Mouse (Mus musculus) heart, embryonic 11.5 days (tissue): Measurements from ENCODE around the gene Pear1. TPM values are rescaled to one million over a fixed set of nuclear protein-coding genes. Genes with fewer than 3 reads are reported as not detected.
"Not testable (repeated sequence)": the region's sequence is repeated elsewhere in the genome, so short reads cannot be mapped to it uniquely, and the experiment has no call there.

Source experiments
- ATAC-seq: fragments of 200-750 bp; cut with Nextera tagmentation; replicated peaks from 2 replicates; pipeline ENCODE4 v1.8.0; 2017; ENCODE audit warnings: moderate library complexity; ENCODE audit not compliant: insufficient number of reproducible peaks, low FRiP score, low TSS enrichment
- H3K27ac ChIP-seq: fragments of 300-500 bp; sonication (generic); 2 replicates; pipeline ENCODE4 v1.5.1; 2014; ENCODE audit warnings: mild to moderate bottlenecking, low read depth, low read length
- H3K27me3 ChIP-seq: fragments of 300-500 bp; sonication (generic); 2 replicates; pipeline ENCODE4 v1.6.1; 2014; ENCODE audit warnings: mild to moderate bottlenecking, low read length, mixed read lengths; ENCODE audit not compliant: control insufficient read depth, insufficient read depth
- H3K36me3 ChIP-seq: fragments of 300-500 bp; sonication (generic); 2 replicates; pipeline ENCODE4 v1.6.1; 2014; ENCODE audit warnings: mild to moderate bottlenecking, low read length, moderate library complexity, mixed read lengths; ENCODE audit not compliant: control insufficient read depth, insufficient read depth
- H3K4me1 ChIP-seq: fragments of 300-500 bp; sonication (generic); 2 replicates; pipeline ENCODE4 v1.6.1; 2014; ENCODE audit warnings: low read length; ENCODE audit not compliant: control insufficient read depth, insufficient read depth
- H3K4me2 ChIP-seq: fragments of 300-500 bp; sonication (generic); 2 replicates; pipeline ENCODE4 v1.6.1; 2014; ENCODE audit warnings: mild to moderate bottlenecking, moderate library complexity
- H3K4me3 ChIP-seq: fragments of 300-500 bp; sonication (generic); 2 replicates; pipeline ENCODE4 v1.5.1; 2014; ENCODE audit warnings: low read depth, low read length
- H3K9ac ChIP-seq: fragments of 300-500 bp; sonication (generic); 2 replicates; pipeline ENCODE4 v1.6.1; 2014; ENCODE audit warnings: mild to moderate bottlenecking, low read depth, low read length, moderate library complexity
- H3K9me3 ChIP-seq: fragments of 300-500 bp; sonication (generic); replicated peaks from 2 replicates; pipeline ENCODE4 v1.6.1; 2016; ENCODE audit warnings: low read length; ENCODE audit not compliant: control insufficient read depth
- WGBS: fragments of 180-500 bp; shearing (Covaris S2); extraction: QIAGEN DNeasy Blood & Tissue Kit; methylation state at CpG from one replicate; pipeline ENCODE4 v1.1.7; 2014; ENCODE audit not compliant: insufficient replicate concordance; 5-methylcytosine and 5-hydroxymethylcytosine counted together
- polyA plus RNA-seq: library from polyadenylated mRNA; unstranded; fragments of >200 nt; fragmentation: Nextera tagmentation; extraction: Ambion mirVana; gene quantifications from 2 replicates; pipeline ENCODE4 v1.2.1, GENCODE M21; 2014

Pear1 gene
- polyA plus RNA-seq: 12.1 and 13.5 TPM in 2 replicates

GRCm38 (mm10) chr3:87824206-87824605 is at the start of gene Pear1:
Gene Pear1 (minus strand): TSS chr3:87824306.
- not testable (repeated sequence) for H3K4me3 ChIP-seq, H3K27ac ChIP-seq, H3K4me2 ChIP-seq, H3K9ac ChIP-seq, ATAC-seq, H3K9me3 ChIP-seq, H3K4me1 ChIP-seq, H3K36me3 ChIP-seq
- H3K27me3 ChIP-seq: peaks cover 11% of the 10 kb centered on the region
- 76% methylated on average over 1 of the region's 1 CpGs for WGBS

- H3K4me3 ChIP-seq, H3K27ac ChIP-seq, H3K4me2 ChIP-seq, H3K4me1 ChIP-seq, H3K9ac ChIP-seq, H3K27me3 ChIP-seq, ATAC-seq, H3K9me3 ChIP-seq: not testable (repeated sequence)
- peaks cover 35% of the 10 kb centered on the region for H3K36me3 ChIP-seq
- WGBS: 91% methylated on average over 4 of the region's 4 CpGs
Measured at GRCm38 (mm10) chr3:87864111-87864510, 40.0 kb upstream of the Pear1 start.

GRCm38 (mm10) chr3:87859813-87860212 is 35.7 kb upstream of the Pear1 start:
- no peak overlapping the region for H3K27ac ChIP-seq
- H3K9me3 ChIP-seq: no peaks in the 10 kb centered on the region
- no peaks in the 10 kb centered on the region for H3K4me1 ChIP-seq
- H3K36me3 ChIP-seq: peaks cover 28% of the 10 kb centered on the region
- H3K4me3 ChIP-seq: no peak overlapping the region
- no peak overlapping the region for H3K4me2 ChIP-seq
- 38% methylated on average over 3 of the region's 3 CpGs for WGBS
- H3K27me3 ChIP-seq: no peaks in the 10 kb centered on the region
- H3K9ac ChIP-seq: no peak overlapping the region
- no peak for ATAC-seq

GRCm38 (mm10) chr3:87857666-87858065 is 33.6 kb upstream of the Pear1 start:
- H3K27ac ChIP-seq: no peak overlapping the region
- peaks cover 23% of the 10 kb centered on the region for H3K36me3 ChIP-seq
- no peak overlapping the region for H3K4me3 ChIP-seq
- no peak overlapping the region for H3K4me2 ChIP-seq
- 87% methylated on average over 8 of the region's 8 CpGs for WGBS
- no peaks in the 10 kb centered on the region for H3K27me3 ChIP-seq
- no peaks in the 10 kb centered on the region for H3K9me3 ChIP-seq
- no peaks in the 10 kb centered on the region for H3K4me1 ChIP-seq
- H3K9ac ChIP-seq: no peak overlapping the region
- ATAC-seq: no peak

- H3K9me3 ChIP-seq: no peaks in the 10 kb centered on the region
- H3K27me3 ChIP-seq: no peaks in the 10 kb centered on the region
- H3K9ac ChIP-seq: no peak overlapping the region
- WGBS: 81% methylated on average over 8 of the region's 8 CpGs
- H3K4me3 ChIP-seq: no peak overlapping the region
- no peaks in the 10 kb centered on the region for H3K4me1 ChIP-seq
- H3K4me2 ChIP-seq: no peak overlapping the region
- ATAC-seq: no peak
- no peak overlapping the region for H3K27ac ChIP-seq
- peaks cover 14% of the 10 kb centered on the region for H3K36me3 ChIP-seq
Measured at GRCm38 (mm10) chr3:87855936-87856335, 31.8 kb upstream of the Pear1 start.

- H3K9me3 ChIP-seq: no peaks in the 10 kb centered on the region
- no peak for ATAC-seq
- peaks cover 14% of the 10 kb centered on the region for H3K36me3 ChIP-seq
- H3K27me3 ChIP-seq: no peaks in the 10 kb centered on the region
- 61% methylated on average over 7 of the region's 7 CpGs for WGBS
- H3K27ac ChIP-seq: no peak overlapping the region
- H3K4me2 ChIP-seq: no peak overlapping the region
- H3K4me1 ChIP-seq: no peaks in the 10 kb centered on the region
- H3K9ac ChIP-seq: no peak overlapping the region
- no peak overlapping the region for H3K4me3 ChIP-seq
Measured at GRCm38 (mm10) chr3:87854795-87855568, 30.9 kb upstream of the Pear1 start.

- peaks cover 5% of the 10 kb centered on the region; the same call in 1 of the 2 replicates for H3K4me1 ChIP-seq
- H3K27me3 ChIP-seq: no peaks in the 10 kb centered on the region
- no peak overlapping the region for H3K9ac ChIP-seq
- H3K4me2 ChIP-seq: no peak overlapping the region
- no peak for ATAC-seq
- H3K4me3 ChIP-seq: no peak overlapping the region
- 72% methylated on average over 14 of the region's 14 CpGs for WGBS
- no peak overlapping the region for H3K27ac ChIP-seq
- no peaks in the 10 kb centered on the region for H3K36me3 ChIP-seq
- H3K9me3 ChIP-seq: no peaks in the 10 kb centered on the region
Measured at GRCm38 (mm10) chr3:87849117-87849516, 25.0 kb upstream of the Pear1 start.

- Histone ChIP-seq H3K4me2 (no peak overlapping the region), H3K9me3 (no peaks in the 10 kb centered on the region), H3K4me1 (peaks cover 5% of the 10 kb centered on the region; the same call in 1 of the 2 replicates), H3K27me3 (no peaks in the 10 kb centered on the region), H3K27ac (no peak overlapping the region), H3K36me3 (no peaks in the 10 kb centered on the region), H3K9ac (no peak overlapping the region), H3K4me3 (no peak overlapping the region)
- ATAC-seq: no peak
- 66% methylated on average over 5 of the region's 5 CpGs for WGBS
Measured at GRCm38 (mm10) chr3:87847680-87848079, 23.6 kb upstream of the Pear1 start.

GRCm38 (mm10) chr3:87846650-87847110 is 22.6 kb upstream of the Pear1 start, which contains the start of gene Sh2d2a:
Gene Sh2d2a (plus strand): TSS chr3:87846755.
- H3K9ac ChIP-seq: no peak within 1 kb of the TSS
- H3K27ac ChIP-seq: no peak within 1 kb of the TSS
- no peak within 1 kb of the TSS for H3K4me3 ChIP-seq
- ATAC-seq: no peak
- no peaks in the 10 kb centered on the region for H3K27me3 ChIP-seq
- H3K4me1 ChIP-seq: peaks cover 5% of the 10 kb centered on the region; the same call in 1 of the 2 replicates
- no peaks in the 10 kb centered on the region for H3K36me3 ChIP-seq
- no peak within 1 kb of the TSS for H3K4me2 ChIP-seq
- H3K9me3 ChIP-seq: no peaks in the 10 kb centered on the region
- WGBS: 58% methylated on average over 7 of the region's 7 CpGs
